In the genomic region with DNA sequence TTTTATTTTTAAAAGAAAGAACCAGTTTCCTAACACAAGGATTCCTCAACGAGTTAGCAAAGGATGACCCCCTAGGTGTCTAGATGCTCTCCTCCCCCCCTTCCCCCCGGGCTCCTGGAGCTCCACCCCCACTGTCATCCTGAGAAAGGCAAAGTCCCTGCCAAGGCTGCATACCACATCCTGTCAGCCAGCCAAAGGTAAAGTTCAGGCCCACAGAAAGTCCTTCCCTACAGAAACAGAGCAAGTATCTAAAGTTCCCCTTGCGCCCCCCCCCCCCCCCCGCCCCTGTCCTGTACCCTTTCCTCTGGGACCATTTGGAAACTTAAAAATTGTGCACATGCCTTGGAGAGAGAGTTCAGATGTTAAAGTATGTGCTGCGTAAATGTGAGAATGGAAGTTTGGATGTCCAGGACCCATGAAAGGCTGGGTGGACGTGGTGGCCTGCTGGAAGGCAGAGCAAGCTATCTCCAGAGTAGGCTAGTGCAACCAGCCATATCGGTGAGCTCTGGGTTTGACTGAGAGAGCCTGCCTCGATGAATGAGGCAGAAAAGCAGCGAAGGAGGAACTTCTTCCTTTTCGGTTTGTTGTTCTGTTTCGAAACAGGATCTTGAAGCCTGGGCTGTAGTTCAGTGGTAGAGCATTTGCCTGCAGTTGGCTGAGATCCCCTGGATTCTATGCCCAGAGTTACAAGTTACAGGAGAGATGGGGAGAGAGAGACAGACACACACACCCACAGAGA, we compare ENCODE assay signal across 1 mouse cellular context.
A peak's percentile ranks its signal among the peaks of the same experiment; 100 is the strongest.
TF ChIP-seq lines count a peak whose summit lies in the region.

No protein-coding gene starts in this region.

TF ChIP-seq in CH12.LX, 34 proteins besides CTCF, POLR2A, EP300 and RAD21 (continued from another document):
- TF ChIP-seq GABPA (IDR thresholded peaks at IDR 0.05; ENCODE audit: insufficient replicate concordance, low read depth, low read length) = no peak
- 0 out of 2 replicates have a peak, but pooled peaks have one; percentile 44 for TF ChIP-seq ZMIZ1 (IDR thresholded peaks at IDR 0.05; ENCODE audit: low read depth, low read length)
- 0 out of 2 replicates have a peak, but pooled peaks have one; percentile 21 for TF ChIP-seq RCOR1 (conservative IDR thresholded peaks at IDR 0.05; ENCODE audit: low read depth, low read length)
- TF ChIP-seq ELF1 (IDR thresholded peaks at IDR 0.05; ENCODE audit: low read depth, low read length) = peak; percentile 82
- no peak; the same call in none of the 2 replicates for TF ChIP-seq MXI1 (IDR thresholded peaks at IDR 0.05; ENCODE audit: low read depth, low read length)
- 0 out of 2 replicates have a peak, but pooled peaks have one; percentile 55 for TF ChIP-seq MAZ (IDR thresholded peaks at IDR 0.05; ENCODE audit: low read depth, low read length)
- peak; percentile 50 for TF ChIP-seq NELFE (IDR thresholded peaks at IDR 0.05; ENCODE audit: low read depth, low read length)
- 0 out of 2 replicates have a peak, but pooled peaks have one; percentile 67 for TF ChIP-seq CHD1 (IDR thresholded peaks at IDR 0.05; ENCODE audit: low read depth, low read length)
- TF ChIP-seq TCF12 (IDR thresholded peaks at IDR 0.05; ENCODE audit: low read depth, low read length) = peak; percentile 30; the same call in 1 of the 2 replicates
- peak; percentile 97 for TF ChIP-seq SIN3A (IDR thresholded peaks at IDR 0.05; ENCODE audit: low read length)
- no peak; the same call in 1 of the 2 replicates for TF ChIP-seq POLR2AphosphoS2 (IDR thresholded peaks at IDR 0.05; ENCODE audit: low read depth, low read length)
- TF ChIP-seq CHD2 (IDR thresholded peaks at IDR 0.05; ENCODE audit: low read length) = peak; percentile 74
- peak; percentile 80 for TF ChIP-seq HCFC1 (IDR thresholded peaks at IDR 0.05; ENCODE audit: low read depth, low read length)
